ENCODE assay signal across 8 mouse cellular contexts in genomic region chr16:93603439-93604212, GRCm38 (mm10). TPM values are rescaled to one million over a fixed set of nuclear protein-coding genes. Genes with fewer than 3 reads are reported as not detected.
DNase-seq lines count a peak whose midpoint lies in the region; ATAC-seq lines count a peak whose summit lies in the region.

Gene Setd4 (minus strand): TSS chr16:93604063.

- peaks cover 15% of the 10 kb centered on the region for H3K4me1 ChIP-seq in hindbrain, embryonic 14.5 days (replicated peaks; ENCODE audit: control insufficient read depth, insufficient read depth, low read length)

- DNase-seq in T-cell, adult 2 months (ENCODE audit: low spot score): peak; percentile 77
- DNase-seq in cerebellum, postnatal 25 days: peak; percentile 96 to 97
- peak; percentile 85 to 88 for DNase-seq in frontal cortex, postnatal 25 days (ENCODE audit: low spot score in 2 of 2)
- peak; percentile 91 for DNase-seq in hindbrain, embryonic 14.5 days (ENCODE audit: low spot score)
- DNase-seq in layer of hippocampus, postnatal 36 days: peak; percentile 92
- peak; percentile 94 for DNase-seq in lung, postnatal 25 days (ENCODE audit: low spot score)
- peak; percentile 83 for DNase-seq in retina, adult 2 months (ENCODE audit: low read depth, low spot score)
- DNase-seq in thymus, postnatal 25 days: peak; percentile 86

- peak; percentile 91 for ATAC-seq in hindbrain, embryonic 14.5 days (ENCODE audit: low FRiP score)

- peak within 1 kb of the TSS; percentile 82 for H3K4me2 ChIP-seq in hindbrain, embryonic 14.5 days (replicated peaks)

- 0 out of 2 replicates have a peak, but pooled peaks cover 2% of the 10 kb centered on the region for H3K36me3 ChIP-seq in hindbrain, embryonic 14.5 days (replicated peaks; ENCODE audit: control insufficient read depth, insufficient read depth)

- peak within 1 kb of the TSS; percentile 93 for H3K27ac ChIP-seq in hindbrain, embryonic 14.5 days

- no peaks in the 10 kb centered on the region for H3K27me3 ChIP-seq in hindbrain, embryonic 14.5 days (ENCODE audit: control insufficient read depth, insufficient read depth, low read length)

- peak within 1 kb of the TSS; percentile 80 for H3K9ac ChIP-seq in hindbrain, embryonic 14.5 days

- no peaks in the 10 kb centered on the region for H3K9me3 ChIP-seq in hindbrain, embryonic 14.5 days (ENCODE audit: control insufficient read depth, low read length)

- WGBS in hindbrain, embryonic 14.5 days: 1% methylated on average over 55 of the region's 55 CpGs

- peak within 1 kb of the TSS; percentile 63 for H3K4me3 ChIP-seq in hindbrain, embryonic 14.5 days (replicated peaks; ENCODE audit: low read length)

RNA-seq across cellular contexts. Expression of gene Setd4, which starts in this region (rescaled TPM):
- 15.0 and 16.4 TPM in 2 replicates for polyA plus RNA-seq in hindbrain, embryonic 14.5 days (2014; fragmentation: Nextera tagmentation; extraction: Ambion mirVana)
- total RNA-seq in layer of hippocampus, postnatal 36 days (2021): 10 to 100 TPM; 10.1 to 13.8 TPM

Comparison
In these comparisons a context has a peak if more than half of its experiments do, and no peak if none do; other contexts are left out.
1. Peak in every context shown above with its lines: DNase-seq, ATAC-seq, H3K4me3 ChIP-seq and H3K27ac ChIP-seq.